Mouse (Mus musculus): ENCODE measurements at regions not wholly inside any gene's neighbourhood (a gene's known extent, or its start where the extent isn't known, plus 50 kb on each side); places are given as distances from the start of the nearest gene placed in this dataset.

DNA sequence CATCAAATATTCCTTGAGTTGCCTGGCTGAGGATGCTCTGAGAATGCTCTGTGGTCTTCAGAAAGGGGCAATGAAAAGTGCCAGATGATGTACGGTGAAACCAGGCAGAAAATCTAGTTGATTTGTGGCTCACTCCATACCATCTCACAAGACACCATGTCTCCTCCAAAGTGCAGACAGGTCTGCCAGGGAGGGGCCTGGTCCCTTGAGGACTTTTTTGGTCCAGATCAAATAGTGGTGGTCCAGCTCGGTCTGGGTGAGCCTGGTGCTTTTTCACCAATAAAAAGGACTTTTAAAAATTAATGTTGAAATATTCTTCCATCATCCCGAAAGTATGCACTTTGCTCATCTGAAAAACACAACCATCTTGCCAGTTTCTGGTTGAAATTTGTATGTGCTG lies 224.2 kb downstream of the Cog6 start:
- TF ChIP-seq CTCF (IDR thresholded peaks at IDR 0.05; ENCODE audit: borderline replicate concordance, insufficient read depth, low read depth, low read length), result no peak
- TF ChIP-seq POLR2A (IDR thresholded peaks at IDR 0.05; ENCODE audit: borderline replicate concordance, insufficient read depth, low read length), result no peak

Data from cerebellum, adult 2 months (tissue).